In the genomic region with DNA sequence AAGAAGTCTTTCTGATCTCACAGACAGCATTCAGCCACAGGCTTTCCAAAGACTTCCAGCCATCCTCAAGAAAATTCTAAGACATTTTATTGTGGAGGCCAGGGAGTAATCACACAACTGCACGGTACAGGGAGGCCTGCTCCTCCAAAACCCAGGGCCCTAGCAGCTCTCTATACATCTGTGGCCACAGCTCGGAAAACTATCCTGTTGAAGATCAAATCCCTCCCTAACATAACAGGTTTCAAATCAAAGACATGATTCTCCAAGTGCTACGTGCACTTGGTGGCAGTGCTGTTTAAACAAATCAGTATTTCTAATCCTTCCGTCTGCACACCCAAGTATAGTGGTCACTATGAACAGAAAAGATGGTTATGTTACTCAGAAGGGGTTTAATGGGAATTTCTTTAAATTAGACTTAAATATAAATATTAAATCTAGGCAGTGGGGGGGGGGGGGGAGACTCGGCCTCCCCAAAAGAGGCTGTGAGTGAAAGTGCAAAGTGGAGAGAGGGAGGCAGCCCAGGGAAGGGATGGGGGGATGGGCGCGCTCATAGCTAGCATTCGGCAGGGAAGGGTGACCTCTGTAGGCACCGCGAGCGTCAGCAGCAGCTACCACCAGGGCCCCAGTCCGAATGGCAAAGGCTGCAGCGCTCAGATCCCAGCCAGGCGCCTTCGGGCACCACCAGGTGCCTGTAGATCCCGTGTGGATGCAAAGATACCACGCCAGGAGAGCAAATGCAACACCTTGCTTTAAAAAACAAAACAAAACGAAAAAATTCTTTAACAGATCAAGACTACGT, we compare ENCODE assay signal across 7 mouse cellular contexts. TPM values are rescaled to one million over a fixed set of nuclear protein-coding genes. Genes with fewer than 3 reads are reported as not detected.
DNase-seq lines count a peak whose midpoint lies in the region; ATAC-seq and TF ChIP-seq lines count a peak whose summit lies in the region.

No protein-coding gene starts in this region.

- H3K27ac ChIP-seq in bone marrow, adult 2 months (ENCODE audit: control insufficient read depth, insufficient read depth, low read depth, low read length, poor library complexity): no peak overlapping the region
- peak overlapping the region; percentile 89 for H3K27ac ChIP-seq in embryonic facial prominence, embryonic 13.5 days
- peak overlapping the region; percentile 61 for H3K27ac ChIP-seq in limb, embryonic 14.5 days (replicated peaks; ENCODE audit: low read depth, low read length)
- H3K27ac ChIP-seq in midbrain, embryonic 15.5 days: peak overlapping the region; percentile 51

- no peak overlapping the region for H3K4me3 ChIP-seq in bone marrow, adult 2 months (replicated peaks; ENCODE audit: control insufficient read depth, low read depth, low read length)
- peak overlapping the region; percentile 95 for H3K4me3 ChIP-seq in embryonic facial prominence, embryonic 13.5 days
- H3K4me3 ChIP-seq in limb, embryonic 14.5 days (replicated peaks; ENCODE audit: low read length): peak overlapping the region; percentile 93
- peak overlapping the region; percentile 68 for H3K4me3 ChIP-seq in midbrain, embryonic 15.5 days

- H3K36me3 ChIP-seq in embryonic facial prominence, embryonic 13.5 days: no peaks in the 10 kb centered on the region
- H3K36me3 ChIP-seq in limb, embryonic 14.5 days (ENCODE audit: control insufficient read depth, insufficient read depth, low read length): 0 out of 2 replicates have a peak, but pooled peaks cover 3% of the 10 kb centered on the region
- no peaks in the 10 kb centered on the region for H3K36me3 ChIP-seq in midbrain, embryonic 15.5 days (replicated peaks)

- TF ChIP-seq POLR2A in bone marrow, adult 2 months (IDR thresholded peaks at IDR 0.05; ENCODE audit: borderline replicate concordance, control insufficient read depth, low read depth, low read length): no peak
- TF ChIP-seq POLR2A in limb, embryonic 14.5 days (IDR thresholded peaks at IDR 0.05; ENCODE audit: borderline replicate concordance, extremely low read depth, insufficient read depth, insufficient read length): no peak

- H3K9me3 ChIP-seq in embryonic facial prominence, embryonic 13.5 days: no peaks in the 10 kb centered on the region
- no peaks in the 10 kb centered on the region for H3K9me3 ChIP-seq in limb, embryonic 14.5 days (ENCODE audit: control insufficient read depth, low read length)
- no peaks in the 10 kb centered on the region for H3K9me3 ChIP-seq in midbrain, embryonic 15.5 days

- H3K4me2 ChIP-seq in embryonic facial prominence, embryonic 13.5 days: peak overlapping the region; percentile 86
- H3K4me2 ChIP-seq in limb, embryonic 14.5 days (replicated peaks; ENCODE audit: low read depth, low read length, severe bottlenecking): peak overlapping the region; percentile 82
- H3K4me2 ChIP-seq in midbrain, embryonic 15.5 days: peak overlapping the region; percentile 86

- peak overlapping the region; percentile 98 for H3K9ac ChIP-seq in embryonic facial prominence, embryonic 13.5 days
- H3K9ac ChIP-seq in limb, embryonic 14.5 days (ENCODE audit: low read depth, low read length, severe bottlenecking): peak overlapping the region; percentile 94
- peak overlapping the region; percentile 72 for H3K9ac ChIP-seq in midbrain, embryonic 15.5 days

- ATAC-seq in embryonic facial prominence, embryonic 13.5 days (ENCODE audit: insufficient number of reproducible peaks, insufficient read depth, low FRiP score, low TSS enrichment, low read depth): no peak
- peak; percentile 29; the same call in 1 of the 2 replicates for ATAC-seq in limb, embryonic 14.5 days (ENCODE audit: low FRiP score, low read depth)
- peak; percentile 23; the same call in 1 of the 2 replicates for ATAC-seq in midbrain, embryonic 15.5 days (replicated peaks)

- 18% methylated on average over 19 of the region's 19 CpGs for WGBS in bone marrow, adult 2 months
- WGBS in embryonic facial prominence, embryonic 13.5 days: 1% methylated on average over 19 of the region's 19 CpGs
- 3% methylated on average over 19 of the region's 19 CpGs for WGBS in limb, embryonic 14.5 days
- under 1% methylated on average over 19 of the region's 19 CpGs for WGBS in midbrain, embryonic 15.5 days

- DNase-seq in heart, adult 8-10 months (ENCODE audit: low spot score): peak; percentile 77
- DNase-seq in kidney, adult 8-10 months: peak; percentile 69 to 76
- DNase-seq in limb, embryonic 14.5 days (ENCODE audit: low spot score): peak; percentile 93
- DNase-seq in spleen, postnatal 36 days (ENCODE audit: low spot score in 2 of 2): peak; percentile 35 to 42

- no peaks in the 10 kb centered on the region for H3K4me1 ChIP-seq in bone marrow, adult 2 months (ENCODE audit: control insufficient read depth, insufficient read depth, low read length)
- peaks cover 45% of the 10 kb centered on the region for H3K4me1 ChIP-seq in embryonic facial prominence, embryonic 13.5 days
- peaks cover 34% of the 10 kb centered on the region for H3K4me1 ChIP-seq in limb, embryonic 14.5 days (ENCODE audit: control insufficient read depth, insufficient read depth, low read length)
- H3K4me1 ChIP-seq in midbrain, embryonic 15.5 days: peaks cover 55% of the 10 kb centered on the region

- no peaks in the 10 kb centered on the region for H3K27me3 ChIP-seq in embryonic facial prominence, embryonic 13.5 days
- no peaks in the 10 kb centered on the region for H3K27me3 ChIP-seq in limb, embryonic 14.5 days (ENCODE audit: control insufficient read depth, insufficient read depth, low read length)
- H3K27me3 ChIP-seq in midbrain, embryonic 15.5 days (replicated peaks): no peaks in the 10 kb centered on the region

- peak; percentile 47; the same call in 1 of the 2 replicates for TF ChIP-seq CTCF in bone marrow, adult 2 months (IDR thresholded peaks at IDR 0.05; ENCODE audit: control insufficient read depth, insufficient read depth, low read length)

RNA-seq across cellular contexts. Expression of a gene that starts 2.4 kb away (rescaled TPM):
- 0.66 and 2.9 TPM in 2 replicates for polyA plus RNA-seq in bone marrow, adult 2 months (2011; ENCODE audit: insufficient read depth, insufficient read length, low replicate concordance, missing spikeins)
- polyA plus RNA-seq in embryonic facial prominence, embryonic 13.5 days (2015; fragmentation: Nextera tagmentation; extraction: Ambion mirVana): 30.9 and 37.1 TPM in 2 replicates
- total RNA-seq in heart, adult 8-10 months (2022): 10 to 100 TPM; 17.0 to 20.8 (median 17.7) TPM
- 74.0 and 111 TPM in 2 replicates for polyA plus RNA-seq in limb, embryonic 14.5 days (2012; rRNA removed)
- 42.8 and 54.9 TPM in 2 replicates for polyA plus RNA-seq in limb, embryonic 14.5 days (2014; fragmentation: Nextera tagmentation; extraction: Ambion mirVana)
- 14.1 and 14.8 TPM in 2 replicates for polyA plus RNA-seq in midbrain, embryonic 15.5 days (2015; fragmentation: Nextera tagmentation; extraction: Ambion mirVana)

RNA-seq across cellular contexts. Expression of a gene that starts 31.7 kb away (rescaled TPM):
- 122 and 172 TPM in 2 replicates for polyA plus RNA-seq in bone marrow, adult 2 months (2011; ENCODE audit: insufficient read depth, insufficient read length, low replicate concordance, missing spikeins)
- polyA plus RNA-seq in embryonic facial prominence, embryonic 13.5 days (2015; fragmentation: Nextera tagmentation; extraction: Ambion mirVana): 184 and 194 TPM in 2 replicates
- 10 to 100 TPM; 21.1 to 35.1 (median 27.4) TPM for total RNA-seq in heart, adult 8-10 months (2022)
- polyA plus RNA-seq in limb, embryonic 14.5 days (2012; rRNA removed): 197 and 203 TPM in 2 replicates
- 146 and 166 TPM in 2 replicates for polyA plus RNA-seq in limb, embryonic 14.5 days (2014; fragmentation: Nextera tagmentation; extraction: Ambion mirVana)
- polyA plus RNA-seq in midbrain, embryonic 15.5 days (2015; fragmentation: Nextera tagmentation; extraction: Ambion mirVana): 158 and 183 TPM in 2 replicates

Comparison
In these comparisons a context has a peak if more than half of its experiments do, and no peak if none do; other contexts are left out.
1. DNase-seq: peak in every context shown above with its lines; median percentile 93 in limb, embryonic 14.5 days; 77 in heart, adult 8-10 months; 72 in kidney, adult 8-10 months; 38 in spleen, postnatal 36 days.